Mouse (Mus musculus) adrenal gland, postnatal 25 days (tissue): ENCODE measurements around the gene Slc39a10. TPM values are rescaled to one million over a fixed set of nuclear protein-coding genes. Genes with fewer than 3 reads are reported as not detected.
"Not testable (repeated sequence)": the region's sequence is repeated elsewhere in the genome, so short reads cannot be mapped to it uniquely, and the experiment has no call there.

Source experiments
- DNase-seq: peaks from one replicate; pipeline ENCODE4 v3.0.0; 2021; ENCODE audit warnings: mixed read lengths
- total RNA-seq: library from RNA; stranded (reverse); gene quantifications from 2 replicates; pipeline ENCODE4 v1.2.3, GENCODE M21; 2021

The Slc39a10 gene
- total RNA-seq, 1 experiment from 2014 or later = 27.4 TPM

DNA sequence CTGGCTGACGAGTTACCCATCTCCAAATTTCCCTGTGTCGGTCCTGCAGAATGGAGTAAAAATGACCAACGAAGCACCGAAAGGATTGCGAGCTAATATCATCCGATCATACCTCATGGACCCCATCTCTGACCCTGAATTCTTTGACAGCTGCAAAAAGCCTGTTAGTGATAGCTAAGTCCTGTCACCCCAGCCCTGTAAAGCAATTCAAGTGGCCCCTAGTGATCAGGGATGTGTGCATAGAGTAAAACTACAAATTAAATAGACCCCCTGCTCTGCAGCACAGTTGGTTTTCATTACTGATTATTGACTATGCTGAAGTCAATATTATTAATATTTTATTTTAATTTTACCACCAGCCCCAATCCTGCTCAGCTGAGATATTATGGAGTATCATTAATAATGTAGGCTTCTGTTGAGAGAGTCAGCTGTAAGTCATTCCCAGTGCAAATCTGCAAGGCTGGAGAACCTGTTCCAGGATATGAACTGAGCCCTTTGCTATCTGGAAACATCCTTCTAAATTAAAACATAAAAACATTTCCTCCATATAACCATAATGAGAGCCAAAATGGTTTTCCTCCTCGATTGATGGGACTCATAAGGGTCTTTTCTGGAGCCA lies 122.5 kb downstream of the Slc39a10 start:
- DNase-seq = not testable (repeated sequence)

DNA sequence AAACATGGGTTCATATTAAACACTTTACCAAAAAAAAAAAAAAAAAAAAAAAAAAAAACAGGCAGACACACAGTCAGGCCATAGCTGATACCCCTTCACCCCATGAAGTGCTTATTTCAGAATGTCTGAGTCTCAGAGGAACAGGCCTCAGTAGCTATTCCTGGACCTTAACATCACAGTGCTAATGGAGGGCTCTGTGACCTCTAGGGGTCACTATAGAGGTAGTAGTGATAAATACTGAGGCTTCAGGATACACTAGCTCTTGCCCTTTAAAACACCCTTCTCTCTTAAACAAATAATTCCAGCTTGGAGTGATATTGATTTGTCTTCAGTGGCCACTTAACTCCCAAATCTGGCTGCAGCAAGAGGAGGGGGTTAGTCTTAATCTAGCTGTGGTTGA lies 123.3 kb downstream of the Slc39a10 start:
- DNase-seq = not testable (repeated sequence)

DNA sequence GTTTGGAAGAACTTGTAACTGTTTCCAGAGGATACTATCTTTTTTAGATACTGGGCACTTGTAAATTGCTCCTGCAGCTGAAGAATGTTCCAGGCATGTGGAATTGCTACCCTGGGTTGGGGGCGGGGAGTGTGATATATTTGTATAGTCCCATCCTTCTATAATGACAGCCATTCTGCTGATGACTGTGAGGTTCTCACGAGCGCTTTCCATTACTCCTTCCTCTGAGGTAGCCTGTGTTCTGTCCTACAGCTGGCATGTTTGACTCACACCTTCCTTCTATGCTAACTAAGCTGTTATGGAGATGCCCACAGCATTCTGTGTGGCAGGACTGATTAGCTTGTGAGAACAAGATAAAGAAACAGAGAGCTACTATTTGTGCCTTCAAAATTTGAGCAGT lies 128.1 kb downstream of the Slc39a10 start:
- not testable (repeated sequence) for DNase-seq
